Mouse (Mus musculus): ENCODE results near the gene Gm10721.
"Not testable (repeated sequence)": the region's sequence is repeated elsewhere in the genome, so short reads cannot be mapped to it uniquely, and the experiment has no call there.

Gene Gm10721

DNA sequence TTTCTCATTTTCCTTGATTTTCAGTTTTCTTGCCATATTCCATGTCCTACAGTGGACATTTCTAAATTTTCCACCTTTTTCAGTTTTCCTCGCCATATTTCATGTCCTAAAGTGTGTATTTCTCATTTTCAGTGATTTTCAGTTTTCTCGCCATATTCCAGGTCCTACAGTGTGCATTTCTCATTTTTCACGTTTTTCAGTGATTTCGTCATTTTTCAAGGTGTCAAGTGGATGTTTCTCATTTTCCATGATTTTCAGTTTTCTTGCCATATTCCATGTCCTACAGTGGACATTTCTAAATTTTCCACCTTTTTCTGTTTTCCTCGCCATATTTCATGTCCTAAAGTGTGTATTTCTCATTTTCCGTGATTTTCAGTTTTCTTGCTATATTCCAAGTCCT lies 12.7 kb downstream of the Gm10721 start:
- DNase-seq (ENCODE audit: low spot score in 2 of 2), result peak; percentile 91 to 95

DNA sequence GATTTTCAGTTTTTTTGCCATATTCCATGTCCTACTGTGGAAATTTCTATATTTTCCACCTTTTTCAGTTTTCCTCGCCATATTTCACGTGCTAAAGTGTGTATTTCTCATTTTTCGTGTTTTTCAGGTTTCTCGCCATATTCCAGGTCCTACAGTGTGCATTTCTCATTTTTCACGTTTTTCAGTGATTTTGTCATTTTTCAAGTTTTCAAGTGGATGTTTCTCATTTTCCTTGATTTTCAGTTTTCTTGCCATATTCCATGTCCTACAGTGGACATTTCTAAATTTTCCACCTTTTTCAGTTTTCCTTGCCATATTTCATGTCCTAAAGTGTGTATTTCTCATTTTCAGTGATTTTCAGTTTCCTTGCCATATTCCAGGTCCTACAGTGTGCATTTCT lies 13.2 kb downstream of the Gm10721 start:
- DNase-seq (ENCODE audit: low spot score in 2 of 2), result not testable (repeated sequence)

DNA sequence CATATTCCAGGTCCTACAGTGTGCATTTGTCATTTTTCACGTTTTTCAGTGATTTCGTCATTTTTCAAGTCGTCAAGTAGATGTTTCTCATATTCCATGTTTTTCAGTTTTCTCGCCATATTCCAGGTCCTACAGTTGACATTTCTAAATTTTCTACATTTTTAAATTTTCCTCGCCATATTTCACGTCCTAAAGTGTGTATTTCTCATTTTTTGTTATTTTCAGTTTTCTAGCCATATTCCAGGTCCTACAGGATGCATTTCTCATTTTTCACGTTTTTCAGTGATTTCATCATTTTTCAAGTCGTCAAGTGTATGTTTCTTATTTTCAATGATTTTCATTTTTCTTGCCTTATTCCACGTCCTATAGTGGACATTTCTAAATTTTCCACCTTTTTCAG lies 13.8 kb downstream of the Gm10721 start:
- not testable (repeated sequence) for DNase-seq (ENCODE audit: low spot score in 2 of 2)

DNA sequence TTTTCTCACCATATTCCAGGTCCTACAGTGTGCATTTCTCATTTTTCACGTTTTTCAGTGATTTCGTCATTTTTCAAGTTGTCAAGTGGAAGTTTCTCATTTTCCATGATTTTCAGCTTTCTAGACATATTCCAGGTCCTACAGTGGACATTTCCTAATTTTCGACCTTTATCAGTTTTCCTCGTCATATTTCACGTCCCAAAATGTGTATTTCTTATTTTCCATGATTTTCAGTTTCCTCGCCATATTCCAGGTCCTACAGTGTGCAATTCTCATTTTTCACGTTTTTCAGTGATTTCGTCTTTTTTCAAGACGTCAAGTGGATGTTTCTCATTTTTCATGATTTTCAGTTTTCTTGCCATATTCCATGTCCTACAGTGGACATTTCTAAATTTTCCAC lies 14.3 kb downstream of the Gm10721 start:
- not testable (repeated sequence) for DNase-seq (ENCODE audit: low spot score in 2 of 2)

DNA sequence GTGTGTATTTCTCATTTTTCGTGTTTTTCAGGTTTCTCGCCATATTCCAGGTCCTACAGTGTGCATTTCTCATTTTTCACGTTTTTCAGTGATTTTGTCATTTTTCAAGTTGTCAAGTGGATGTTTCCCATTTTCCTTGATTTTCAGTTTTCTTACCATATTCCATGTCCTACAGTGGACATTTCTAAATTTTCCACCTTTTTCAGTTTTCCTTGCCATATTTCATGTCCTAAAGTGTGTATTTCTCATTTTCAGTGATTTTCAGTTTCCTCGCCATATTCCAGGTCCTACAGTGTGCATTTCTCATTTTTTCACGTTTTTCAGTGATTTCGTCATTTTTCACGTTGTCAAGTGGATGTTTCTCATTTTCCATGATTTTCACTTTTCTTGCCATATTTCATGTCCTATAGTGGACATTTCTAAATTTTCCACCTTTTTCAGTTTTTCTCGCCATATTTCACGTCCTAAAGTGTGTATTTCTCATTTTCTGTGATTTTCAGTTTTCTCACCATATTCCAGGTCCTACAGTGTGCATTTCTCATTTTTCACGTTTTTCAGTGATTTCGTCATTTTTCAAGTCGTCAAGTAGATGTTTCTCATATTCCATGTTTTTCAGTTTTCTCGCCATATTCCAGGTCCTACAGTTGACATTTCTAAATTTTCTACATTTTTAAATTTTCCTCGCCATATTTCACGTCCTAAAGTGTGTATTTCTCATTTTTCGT lies 16.5 kb downstream of the Gm10721 start:
- peak; percentile 67 to 74 for DNase-seq (ENCODE audit: low spot score in 2 of 2)

DNA sequence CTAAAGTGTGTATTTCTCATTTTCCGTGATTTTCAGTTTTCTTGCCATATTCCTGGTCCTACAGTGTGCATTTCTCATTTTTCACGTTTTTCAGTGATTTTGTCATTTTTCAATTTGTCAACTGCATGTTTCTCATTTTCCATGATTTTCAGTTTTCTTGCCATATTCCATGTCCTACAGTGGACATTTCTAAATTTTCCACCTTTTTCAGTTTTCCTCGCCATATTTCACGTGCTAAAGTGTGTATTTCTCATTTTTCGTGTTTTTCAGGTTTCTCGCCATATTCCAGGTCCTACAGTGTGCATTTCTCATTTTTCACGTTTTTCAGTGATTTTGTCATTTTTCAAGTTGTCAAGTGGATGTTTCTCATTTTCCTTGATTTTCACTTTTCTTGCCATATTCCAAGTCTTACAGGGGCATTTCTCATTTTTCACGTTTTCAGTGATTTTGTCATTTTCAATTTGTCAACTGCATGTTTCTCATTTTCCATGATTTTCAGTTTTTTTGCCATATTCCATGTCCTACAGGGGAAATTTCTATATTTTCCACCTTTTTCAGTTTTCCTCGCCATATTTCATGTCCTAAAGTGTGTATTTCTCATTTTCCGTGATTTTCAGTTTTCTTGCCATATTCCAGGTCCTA lies 17.9 kb downstream of the Gm10721 start:
- DNase-seq (ENCODE audit: low spot score in 2 of 2), result not testable (repeated sequence)

DNA sequence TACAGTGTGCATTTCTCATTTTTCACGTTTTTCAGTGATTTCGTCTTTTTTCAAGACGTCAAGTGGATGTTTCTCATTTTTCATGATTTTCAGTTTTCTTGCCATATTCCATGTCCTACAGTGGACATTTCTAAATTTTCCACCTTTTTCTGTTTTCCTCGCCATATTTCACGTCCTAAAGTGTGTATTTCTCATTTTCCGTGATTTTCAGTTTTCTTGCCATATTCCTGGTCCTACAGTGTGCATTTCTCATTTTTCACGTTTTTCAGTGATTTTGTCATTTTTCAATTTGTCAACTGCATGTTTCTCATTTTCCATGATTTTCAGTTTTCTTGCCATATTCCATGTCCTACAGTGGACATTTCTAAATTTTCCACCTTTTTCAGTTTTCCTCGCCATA lies 21.4 kb downstream of the Gm10721 start, which contains the start of gene Gm17535:
Gm17535 (plus strand) TSS at position 301 of the 400 bp plus-strand sequence.
- not testable (repeated sequence) for DNase-seq (ENCODE audit: low spot score in 2 of 2)

DNA sequence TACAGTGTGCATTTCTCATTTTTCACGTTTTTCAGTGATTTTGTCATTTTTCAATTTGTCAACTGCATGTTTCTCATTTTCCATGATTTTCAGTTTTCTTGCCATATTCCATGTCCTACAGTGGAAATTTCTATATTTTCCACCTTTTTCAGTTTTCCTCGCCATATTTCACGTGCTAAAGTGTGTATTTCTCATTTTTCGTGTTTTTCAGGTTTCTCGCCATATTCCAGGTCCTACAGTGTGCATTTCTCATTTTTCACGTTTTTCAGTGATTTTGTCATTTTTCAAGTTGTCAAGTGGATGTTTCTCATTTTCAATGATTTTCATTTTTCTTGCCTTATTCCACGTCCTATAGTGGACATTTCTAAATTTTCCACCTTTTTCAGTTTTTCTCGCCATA lies 23.6 kb downstream of the Gm10721 start, which contains the start of gene Gm10715:
Gm10715 (plus strand) TSS at position 301 of the 400 bp plus-strand sequence.
- not testable (repeated sequence) for DNase-seq (ENCODE audit: low spot score in 2 of 2)

DNA sequence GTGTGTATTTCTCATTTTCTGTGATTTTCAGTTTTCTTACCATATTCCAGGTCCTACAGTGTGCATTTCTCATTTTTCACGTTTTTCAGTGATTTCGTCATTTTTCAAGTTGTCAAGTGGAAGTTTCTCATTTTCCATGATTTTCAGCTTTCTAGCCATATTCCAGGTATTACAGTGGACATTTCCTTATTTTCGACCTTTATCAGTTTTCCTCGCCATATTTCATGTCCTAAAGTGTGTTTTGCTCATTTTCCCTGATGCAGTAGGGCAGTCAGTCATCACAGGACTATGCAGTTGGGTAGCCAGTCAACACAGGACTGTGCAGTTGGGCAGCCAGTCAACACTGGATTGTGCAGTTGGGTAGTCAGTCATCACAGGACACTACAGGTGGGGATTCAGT lies 25.2 kb downstream of the Gm10721 start:
- DNase-seq (ENCODE audit: low spot score in 2 of 2), result not testable (repeated sequence)

All from urinary bladder, postnatal 4 days (tissue).